Mouse (Mus musculus) liver, postnatal 0 days (tissue): ENCODE measurements around the gene Elmo2. TPM values are rescaled to one million over a fixed set of nuclear protein-coding genes. Genes with fewer than 3 reads are reported as not detected.

Experiments used
- ATAC-seq: fragments of 200-750 bp; cut with Nextera tagmentation; 2 replicates; pipeline ENCODE4 v1.8.0; 2017; ENCODE audit warnings: mild to moderate bottlenecking, moderate library complexity
- DNase-seq: peaks from one replicate; pipeline ENCODE4 v3.0.0-alpha.2; 2016
- H3K27ac ChIP-seq: fragments of 300-500 bp; sonication (generic); 2 replicates; pipeline ENCODE4 v1.5.1; 2014; ENCODE audit warnings: antibody characterized with exemption, moderate library complexity, mild to moderate bottlenecking, low read depth
- H3K27me3 ChIP-seq: fragments of 300-500 bp; sonication (generic); 2 replicates; pipeline ENCODE4 v1.6.1; 2014; ENCODE audit warnings: low read length, control low read depth, mixed read lengths; ENCODE audit not compliant: insufficient read depth
- H3K36me3 ChIP-seq: fragments of 300-500 bp; sonication (generic); replicated peaks from 2 replicates; pipeline ENCODE4 v1.6.1; 2014; ENCODE audit warnings: mild to moderate bottlenecking, control low read depth, low read length, moderate library complexity, mixed read lengths; ENCODE audit not compliant: insufficient read depth
- H3K4me1 ChIP-seq: fragments of 300-500 bp; sonication (generic); 2 replicates; pipeline ENCODE4 v1.6.1; 2014; ENCODE audit warnings: antibody characterized with exemption, mild to moderate bottlenecking, control low read depth; ENCODE audit not compliant: insufficient read depth
- H3K4me2 ChIP-seq: fragments of 300-500 bp; sonication (generic); 2 replicates; pipeline ENCODE4 v1.6.1; 2014; ENCODE audit warnings: low read depth, mild to moderate bottlenecking, low read length, moderate library complexity, mixed read lengths
- H3K4me3 ChIP-seq: fragments of 300-500 bp; sonication (generic); 2 replicates; pipeline ENCODE4 v1.5.1; 2014; ENCODE audit warnings: low read depth, low read length
- H3K9ac ChIP-seq: fragments of 300-500 bp; sonication (generic); replicated peaks from 2 replicates; pipeline ENCODE4 v1.6.1; 2014; ENCODE audit warnings: mild to moderate bottlenecking, moderate library complexity
- H3K9me3 ChIP-seq: fragments of 300-500 bp; sonication (generic); 2 replicates; pipeline ENCODE4 v1.6.1; 2016; ENCODE audit warnings: mild to moderate bottlenecking, control low read depth, low read length, mixed read lengths
- CTCF ChIP-seq: sonication (generic); IDR thresholded peaks from 2 replicates; pipeline ENCODE4 v1.5.1; 2016; ENCODE audit warnings: antibody characterized with exemption, low read depth
- EP300 ChIP-seq: IDR thresholded peaks from 2 replicates; pipeline ENCODE4 v1.6.1; 2016; ENCODE audit warnings: antibody characterized with exemption, low read depth, mild to moderate bottlenecking
- WGBS: fragments of 180-500 bp; shearing (Covaris S2); extraction: QIAGEN DNeasy Blood & Tissue Kit; methylation state at CpG from one replicate; pipeline ENCODE4 v1.1.7; 2014; ENCODE audit not compliant: insufficient replicate concordance; 5-methylcytosine and 5-hydroxymethylcytosine counted together
- polyA plus RNA-seq: library from polyadenylated mRNA; unstranded; fragments of >200 nt; fragmentation: Nextera tagmentation; extraction: Ambion mirVana; gene quantifications from 2 replicates; pipeline ENCODE4 v1.2.1, GENCODE M21; 2015

Elmo2 gene
- polyA plus RNA-seq, 1 experiment from 2014 or later = 12.3 TPM

DNA sequence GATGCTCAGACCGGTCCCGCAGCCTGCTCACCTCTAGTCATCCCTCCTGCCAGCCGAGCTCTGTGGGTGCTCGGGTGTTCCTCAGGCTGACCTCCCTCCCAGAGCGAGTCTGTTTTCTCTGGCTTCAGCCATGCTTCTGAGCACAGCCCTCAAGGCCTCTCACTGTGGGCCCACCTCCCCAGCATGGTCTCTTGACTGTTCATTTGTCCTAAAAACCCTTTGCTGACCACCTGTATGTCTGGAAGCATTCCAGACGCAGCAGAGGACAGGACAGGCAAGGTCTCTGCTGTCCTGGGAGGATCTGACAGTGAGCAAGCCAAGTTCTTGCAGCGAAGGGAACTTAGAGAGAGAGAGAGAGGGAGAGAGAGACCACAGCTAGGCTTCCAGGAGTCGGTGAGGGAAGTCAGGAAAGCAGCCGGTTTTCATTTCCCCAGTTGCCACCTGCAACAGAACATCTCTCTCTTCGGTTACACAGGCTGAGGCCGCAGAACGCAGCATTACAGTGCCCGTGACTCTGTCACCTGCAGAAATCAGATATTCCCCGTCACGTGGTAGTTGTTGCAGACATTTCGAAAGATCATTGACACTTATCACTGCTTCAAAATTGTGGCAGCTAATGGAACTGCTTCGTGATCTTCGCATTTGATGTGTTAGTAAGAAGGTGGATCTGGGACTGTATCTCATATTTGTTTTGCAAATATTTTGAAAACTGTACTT lies 63.8 kb downstream of the Elmo2 start:
- no peak for TF ChIP-seq EP300
- Histone ChIP-seq H3K36me3 (no peaks in the 10 kb centered on the region), H3K27ac (no peak overlapping the region), H3K4me2 (no peak overlapping the region), H3K9me3 (no peaks in the 10 kb centered on the region), H3K9ac (no peak overlapping the region), H3K4me3 (no peak overlapping the region), H3K27me3 (0 out of 2 replicates have a peak, but pooled peaks cover 7% of the 10 kb centered on the region), H3K4me1 (no peaks in the 10 kb centered on the region)
- WGBS = 50% methylated on average over 18 of the region's 18 CpGs
- ATAC-seq (no peak), DNase-seq (no peak)

DNA sequence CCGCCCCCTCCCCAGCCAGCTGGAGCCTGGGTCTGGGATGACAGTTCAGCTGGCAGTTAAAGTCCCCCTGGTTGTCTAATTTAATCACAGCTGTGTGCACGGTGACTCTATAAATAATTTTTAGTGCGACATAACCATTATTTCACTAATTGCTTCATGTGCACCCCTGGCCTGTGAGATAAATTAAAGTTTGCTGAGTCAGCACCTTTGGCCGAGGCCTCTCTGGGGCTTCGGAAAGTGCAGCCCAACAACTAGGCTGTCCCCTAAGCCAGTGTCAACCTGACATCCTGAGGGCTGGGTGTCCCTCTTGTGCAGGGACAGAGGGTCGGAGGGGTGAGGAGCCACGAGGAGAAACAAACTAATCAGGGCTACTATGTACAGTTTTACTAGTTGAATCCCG lies 66.4 kb downstream of the Elmo2 start:
- 60% methylated on average over 8 of the region's 8 CpGs for WGBS
- Histone ChIP-seq H3K9me3 (no peaks in the 10 kb centered on the region), H3K27ac (no peak overlapping the region), H3K36me3 (no peaks in the 10 kb centered on the region), H3K4me1 (no peaks in the 10 kb centered on the region), H3K27me3 (peaks cover 6% of the 10 kb centered on the region; the same call in 1 of the 2 replicates), H3K9ac (no peak overlapping the region), H3K4me3 (no peak overlapping the region), H3K4me2 (no peak overlapping the region)
- ATAC-seq (no peak), DNase-seq (no peak)
- TF ChIP-seq EP300 (no peak), CTCF (no peak)

DNA sequence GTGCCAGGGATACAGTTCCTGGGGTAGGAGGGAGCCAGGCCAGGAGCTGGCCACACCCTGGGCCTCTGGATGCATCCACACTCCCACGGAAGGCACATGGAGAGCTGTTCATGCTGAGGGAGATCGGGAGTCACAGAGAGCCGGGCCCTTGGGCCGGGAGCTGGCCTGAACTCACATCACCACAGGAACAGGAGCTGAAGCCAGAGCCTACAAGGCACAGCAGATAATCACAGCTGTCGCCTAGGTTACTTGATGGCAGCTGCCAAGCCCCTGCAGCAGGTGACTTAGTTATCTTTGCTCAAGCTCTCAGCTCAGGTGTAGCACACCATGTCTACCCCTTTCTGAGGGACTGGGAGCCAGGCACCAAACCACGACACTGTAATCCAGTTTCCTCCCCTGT lies 68.0 kb downstream of the Elmo2 start:
- ATAC-seq (no peak), DNase-seq (no peak)
- Histone ChIP-seq H3K4me2 (no peak overlapping the region), H3K36me3 (no peaks in the 10 kb centered on the region), H3K27me3 (peaks cover 8% of the 10 kb centered on the region), H3K4me3 (no peak overlapping the region), H3K9ac (no peak overlapping the region), H3K9me3 (no peaks in the 10 kb centered on the region), H3K4me1 (no peaks in the 10 kb centered on the region), H3K27ac (no peak overlapping the region)
- TF ChIP-seq CTCF (no peak), EP300 (no peak)
- 67% methylated on average over 6 of the region's 6 CpGs for WGBS

DNA sequence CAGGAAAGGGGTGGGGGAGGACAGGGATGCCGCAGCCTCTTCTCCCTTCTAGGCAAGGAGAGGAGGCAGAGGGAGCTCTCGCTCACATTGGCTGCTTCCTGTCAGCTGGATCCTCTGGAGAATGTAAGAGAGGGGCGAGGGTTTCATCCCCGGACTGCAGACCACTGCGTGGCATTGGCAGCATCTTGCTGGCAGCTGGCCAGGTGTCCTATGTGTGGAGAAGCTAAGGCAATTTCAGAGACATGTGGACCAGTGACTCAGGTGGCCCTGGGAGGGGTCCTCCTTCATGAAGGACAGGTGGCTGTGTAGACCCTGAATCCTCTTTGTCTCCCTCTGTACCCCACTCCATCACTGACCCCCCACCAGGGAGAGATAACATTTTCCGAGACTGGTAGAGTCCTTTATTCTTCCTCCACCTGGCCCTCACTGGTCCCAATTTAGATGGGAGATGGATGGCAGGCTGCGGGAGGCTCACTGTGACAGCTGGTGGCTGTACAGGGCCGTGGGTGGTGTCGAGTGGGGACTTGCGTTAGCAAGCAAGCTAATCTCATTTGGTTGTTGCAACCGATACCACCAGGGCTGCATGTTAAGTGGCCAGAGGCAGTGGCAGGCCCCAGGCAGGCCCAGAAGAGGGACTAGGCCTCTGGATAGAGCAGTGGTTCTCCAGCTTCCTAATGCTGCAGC lies 69.0 kb downstream of the Elmo2 start:
- no peak for ATAC-seq
- Histone ChIP-seq H3K4me2 (no peak overlapping the region), H3K4me1 (no peaks in the 10 kb centered on the region), H3K27ac (no peak overlapping the region), H3K4me3 (no peak overlapping the region), H3K36me3 (no peaks in the 10 kb centered on the region), H3K27me3 (peaks cover 18% of the 10 kb centered on the region), H3K9me3 (no peaks in the 10 kb centered on the region), H3K9ac (no peak overlapping the region)
- DNase-seq = no peak
- 64% methylated on average over 10 of the region's 11 CpGs for whole genome bisulfite sequencing
- TF ChIP-seq EP300 (no peak), CTCF (no peak)

GRCm38 (mm10) chr2:165256213-165256612 lies 70.1 kb downstream of the Elmo2 start:
- 66% methylated on average over 10 of the region's 10 CpGs for WGBS
- DNase-seq (no peak), ATAC-seq (no peak)
- Histone ChIP-seq H3K9me3 (no peaks in the 10 kb centered on the region), H3K36me3 (no peaks in the 10 kb centered on the region), H3K27me3 (peaks cover 18% of the 10 kb centered on the region), H3K4me1 (no peaks in the 10 kb centered on the region), H3K9ac (no peak overlapping the region), H3K4me3 (no peak overlapping the region), H3K4me2 (no peak overlapping the region), H3K27ac (no peak overlapping the region)
- TF ChIP-seq EP300 (no peak), CTCF (no peak)

GRCm38 (mm10) chr2:165253867-165254266 lies 72.4 kb downstream of the Elmo2 start:
- Histone ChIP-seq H3K27ac (no peak overlapping the region), H3K36me3 (no peaks in the 10 kb centered on the region), H3K9me3 (no peaks in the 10 kb centered on the region), H3K9ac (no peak overlapping the region), H3K4me1 (no peaks in the 10 kb centered on the region), H3K27me3 (peaks cover 18% of the 10 kb centered on the region), H3K4me3 (no peak overlapping the region), H3K4me2 (no peak overlapping the region)
- DNase-seq (no peak), ATAC-seq (no peak)
- TF ChIP-seq EP300 = no peak
- no peak for TF ChIP-seq CTCF
- WGBS = 17% methylated on average over 10 of the region's 10 CpGs
